Mouse (Mus musculus): ENCODE measurements around the gene Cnot11. TPM values are rescaled to one million over a fixed set of nuclear protein-coding genes. Genes with fewer than 3 reads are reported as not detected.

Gene Cnot11
- polyA plus RNA-seq, 1 experiment from 2014 or later = 15.9 TPM

DNA sequence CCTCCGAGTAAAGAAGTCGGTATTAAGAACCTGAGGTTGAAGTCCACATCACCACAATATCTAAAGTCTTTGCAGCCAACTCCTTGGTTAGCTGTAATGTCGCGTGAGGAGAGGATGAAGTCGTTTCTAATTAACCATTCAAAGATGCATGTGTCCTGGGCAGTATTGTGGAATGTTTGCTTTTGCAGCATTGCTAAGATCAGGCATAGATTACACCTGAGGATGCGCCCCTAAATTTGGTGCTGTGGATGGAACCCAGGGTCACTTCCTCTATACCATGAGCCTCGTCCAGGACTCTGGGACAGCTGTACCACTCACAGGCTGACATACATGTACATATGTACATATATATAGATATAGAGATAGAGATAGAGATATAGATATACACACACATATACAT is 1.9 kb downstream of the Cnot11 start:
- H3K9me3 ChIP-seq (replicated peaks) = no peaks in the 10 kb centered on the region
- peak overlapping the region; percentile 95 for H3K9ac ChIP-seq
- no peak for ATAC-seq
- H3K27ac ChIP-seq = no peak overlapping the region
- H3K27me3 ChIP-seq = no peaks in the 10 kb centered on the region
- WGBS = 40% methylated on average over 7 of the region's 7 CpGs
- peaks cover 37% of the 10 kb centered on the region for H3K36me3 ChIP-seq (ENCODE audit: poor library complexity, severe bottlenecking)
- peak overlapping the region; percentile 85 for H3K4me2 ChIP-seq
- H3K4me3 ChIP-seq = peak overlapping the region; percentile 96
- H3K4me1 ChIP-seq = peaks cover 20% of the 10 kb centered on the region

DNA sequence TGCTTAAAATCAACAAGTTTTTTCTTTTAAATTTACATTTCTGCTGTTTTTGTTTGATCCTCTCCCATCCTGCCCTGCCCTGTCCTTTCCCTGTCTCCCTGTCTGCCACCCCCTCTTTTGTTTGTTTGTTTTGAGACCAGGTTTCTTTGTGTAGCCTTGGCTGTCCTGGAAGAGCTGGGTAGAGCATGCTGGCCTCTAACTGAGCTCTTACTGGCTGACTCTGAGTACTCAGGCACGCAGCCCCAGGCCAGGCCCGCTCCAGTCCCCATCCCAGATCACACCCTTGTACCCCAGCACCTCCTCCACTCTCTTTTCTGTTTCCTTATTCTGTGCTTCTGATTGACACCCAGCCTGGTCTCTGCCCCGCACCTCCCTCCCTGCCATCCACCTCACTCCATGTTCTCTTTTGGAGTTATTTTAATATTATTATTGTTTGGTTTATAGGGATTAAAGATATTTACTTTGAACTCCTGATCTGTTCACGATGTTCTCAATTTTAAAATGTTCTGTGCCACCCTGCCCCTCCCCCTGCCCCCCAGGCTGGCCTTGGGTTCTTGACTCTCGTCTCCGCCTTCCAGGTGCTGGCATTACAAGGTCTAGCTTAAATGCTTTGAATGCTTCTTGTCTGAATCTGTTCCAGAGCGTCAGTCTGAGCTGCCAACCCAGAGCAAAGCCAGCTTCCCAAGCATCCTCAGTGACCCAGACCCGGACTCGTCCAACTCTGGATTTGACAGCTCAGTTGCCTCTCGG is 3.0 kb downstream of the Cnot11 start:
- Histone ChIP-seq H3K4me1 (peaks cover 20% of the 10 kb centered on the region), H3K9me3 (replicated peaks) (no peaks in the 10 kb centered on the region), H3K36me3 (ENCODE audit: poor library complexity, severe bottlenecking) (peaks cover 46% of the 10 kb centered on the region), H3K27ac (no peak overlapping the region), H3K9ac (no peak overlapping the region), H3K27me3 (no peaks in the 10 kb centered on the region), H3K4me2 (peak overlapping the region; percentile 22; the same call in 1 of the 2 replicates), H3K4me3 (no peak overlapping the region)
- WGBS = 90% methylated on average over 10 of the region's 10 CpGs
- no peak for ATAC-seq

DNA sequence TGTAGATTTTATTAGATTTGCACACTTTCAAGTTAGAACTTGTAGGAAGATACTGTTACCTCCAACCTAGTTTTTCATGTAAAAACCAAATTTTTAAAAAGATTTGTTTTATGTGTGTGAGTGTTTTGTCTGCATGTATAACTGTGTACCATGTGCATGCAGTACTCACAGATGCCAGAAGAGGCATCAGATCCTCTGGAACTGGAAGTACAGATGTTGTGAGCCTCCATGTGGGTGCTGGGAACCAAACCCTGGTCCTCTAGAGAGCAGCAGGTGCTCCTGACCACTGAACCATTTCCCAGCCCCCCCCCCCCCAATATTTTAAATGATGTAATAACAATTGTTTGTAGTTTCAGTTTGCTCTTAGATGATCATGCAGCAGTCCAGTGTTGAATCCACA is 5.8 kb downstream of the Cnot11 start:
- H3K4me3 ChIP-seq = no peak overlapping the region
- no peaks in the 10 kb centered on the region for H3K27me3 ChIP-seq
- no peaks in the 10 kb centered on the region for H3K9me3 ChIP-seq (replicated peaks)
- H3K4me1 ChIP-seq = peaks cover 20% of the 10 kb centered on the region
- H3K27ac ChIP-seq = no peak overlapping the region
- H3K4me2 ChIP-seq = no peak overlapping the region
- ATAC-seq = no peak
- H3K9ac ChIP-seq = no peak overlapping the region
- peaks cover 72% of the 10 kb centered on the region for H3K36me3 ChIP-seq (ENCODE audit: poor library complexity, severe bottlenecking)

DNA sequence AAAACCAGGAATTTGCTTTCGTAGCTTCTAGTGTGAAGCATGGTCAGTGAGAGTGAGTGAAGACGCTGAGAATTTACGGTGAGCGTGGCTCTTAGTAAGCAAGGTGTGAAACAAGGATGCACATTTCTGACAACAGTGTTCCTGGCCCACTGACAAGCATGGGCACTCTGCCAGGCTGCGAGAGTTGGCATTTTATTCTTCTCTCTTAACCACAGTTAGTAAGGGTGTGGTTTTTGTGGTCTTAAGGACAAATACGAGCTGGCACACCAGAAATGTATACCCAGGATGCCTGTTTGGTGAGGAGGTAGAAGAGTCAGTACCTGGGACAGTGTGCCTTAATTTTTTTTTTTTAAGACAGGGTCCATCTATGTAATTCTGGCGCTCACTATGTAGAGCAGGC is 10.8 kb downstream of the Cnot11 start:
- Histone ChIP-seq H3K4me2 (no peak overlapping the region), H3K4me3 (no peak overlapping the region), H3K36me3 (ENCODE audit: poor library complexity, severe bottlenecking) (peaks cover 85% of the 10 kb centered on the region), H3K4me1 (no peaks in the 10 kb centered on the region), H3K9me3 (replicated peaks) (no peaks in the 10 kb centered on the region), H3K27me3 (no peaks in the 10 kb centered on the region), H3K27ac (no peak overlapping the region), H3K9ac (no peak overlapping the region)
- no peak for ATAC-seq
- 80% methylated on average over 7 of the region's 7 CpGs for WGBS

DNA sequence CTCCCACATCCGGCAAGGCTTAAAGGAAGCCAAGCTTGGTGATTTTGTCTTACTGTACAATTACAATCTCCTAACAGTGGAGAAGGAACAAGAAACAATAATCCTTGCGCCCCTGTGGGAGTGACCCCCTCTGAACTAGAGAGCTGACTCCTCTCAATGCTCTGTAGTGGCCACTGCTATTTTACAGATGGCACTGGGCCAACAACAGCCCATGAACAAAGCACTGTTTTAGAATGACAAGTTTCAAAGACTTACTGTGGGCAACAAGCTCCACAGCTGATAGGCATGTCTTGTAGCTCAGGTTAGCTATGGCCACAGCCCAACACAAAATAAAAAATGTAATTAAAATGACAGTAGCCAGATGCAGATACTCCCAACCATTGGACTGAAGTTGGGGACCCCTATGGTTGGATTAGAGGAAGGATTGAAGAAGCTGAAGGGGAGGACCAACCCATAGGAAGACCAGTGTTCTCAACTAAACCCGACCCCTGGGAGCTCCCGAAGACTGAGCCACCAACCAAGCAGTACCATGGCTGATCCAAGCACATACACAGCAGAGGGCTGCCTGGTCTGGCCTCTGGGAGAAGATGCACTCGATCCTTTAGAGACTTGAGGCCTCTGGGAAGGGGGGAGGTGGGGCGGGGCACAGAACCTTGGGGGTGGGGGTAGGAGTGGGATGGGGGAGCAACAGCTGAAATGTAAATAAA is 11.5 kb downstream of the Cnot11 start:
- H3K27me3 ChIP-seq = no peaks in the 10 kb centered on the region
- H3K4me3 ChIP-seq = no peak overlapping the region
- no peak overlapping the region for H3K9ac ChIP-seq
- no peaks in the 10 kb centered on the region for H3K4me1 ChIP-seq
- H3K9me3 ChIP-seq (replicated peaks) = no peaks in the 10 kb centered on the region
- no peak for ATAC-seq
- 92% methylated on average over 6 of the region's 6 CpGs for WGBS
- H3K27ac ChIP-seq = no peak overlapping the region
- H3K36me3 ChIP-seq (ENCODE audit: poor library complexity, severe bottlenecking) = peaks cover 81% of the 10 kb centered on the region
- H3K4me2 ChIP-seq = no peak overlapping the region

DNA sequence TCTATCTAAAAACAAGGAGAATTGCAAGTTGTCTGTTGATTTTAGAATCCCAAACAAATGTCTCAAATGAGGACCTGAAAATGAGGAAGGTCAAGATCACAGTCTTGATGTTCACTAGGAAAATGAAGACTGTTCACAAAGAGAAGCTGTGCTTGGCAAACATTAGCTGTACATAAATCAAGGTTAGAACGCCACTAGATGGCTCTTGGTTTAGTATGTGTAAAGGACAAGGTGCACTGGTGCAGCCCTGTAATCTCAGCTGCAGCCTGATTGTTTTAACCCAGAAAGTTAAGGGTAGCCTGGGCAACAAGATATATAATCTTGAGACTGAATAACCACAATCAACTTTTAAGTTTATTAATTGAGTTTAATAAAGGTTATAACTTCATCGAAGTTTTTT is 12.4 kb downstream of the Cnot11 start:
- Histone ChIP-seq H3K4me2 (no peak overlapping the region), H3K9me3 (replicated peaks) (no peaks in the 10 kb centered on the region), H3K27ac (no peak overlapping the region), H3K9ac (no peak overlapping the region), H3K27me3 (no peaks in the 10 kb centered on the region), H3K36me3 (ENCODE audit: poor library complexity, severe bottlenecking) (peaks cover 80% of the 10 kb centered on the region), H3K4me3 (no peak overlapping the region), H3K4me1 (no peaks in the 10 kb centered on the region)
- ATAC-seq = no peak
- WGBS = 79% methylated on average over 2 of the region's 2 CpGs

DNA sequence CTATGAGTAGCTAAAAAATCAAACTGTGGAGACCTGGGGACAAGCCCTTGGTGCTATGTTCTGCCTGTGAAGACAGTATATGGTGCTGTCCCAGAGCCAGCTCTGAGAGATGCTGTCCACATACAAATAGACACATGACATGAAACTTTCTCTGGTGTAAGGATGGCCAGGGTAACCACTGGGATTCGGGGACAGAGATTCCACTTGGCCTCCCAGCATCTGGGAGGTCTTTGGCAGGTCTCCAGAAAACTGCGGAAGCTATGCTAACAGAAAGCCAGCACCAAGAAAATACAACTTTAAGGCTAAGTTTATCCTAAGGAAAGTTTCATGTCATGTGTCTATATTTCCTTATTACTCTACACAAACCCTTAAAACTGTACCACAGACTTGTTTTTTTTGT is 15.0 kb downstream of the Cnot11 start:
- Histone ChIP-seq H3K4me2 (no peak overlapping the region), H3K27me3 (no peaks in the 10 kb centered on the region), H3K36me3 (ENCODE audit: poor library complexity, severe bottlenecking) (peaks cover 66% of the 10 kb centered on the region), H3K4me1 (0 out of 2 replicates have a peak, but pooled peaks cover 3% of the 10 kb centered on the region), H3K9me3 (replicated peaks) (no peaks in the 10 kb centered on the region), H3K9ac (no peak overlapping the region), H3K4me3 (no peak overlapping the region), H3K27ac (no peak overlapping the region)
- no peak for ATAC-seq
- 83% methylated on average over 2 of the region's 2 CpGs for WGBS

DNA sequence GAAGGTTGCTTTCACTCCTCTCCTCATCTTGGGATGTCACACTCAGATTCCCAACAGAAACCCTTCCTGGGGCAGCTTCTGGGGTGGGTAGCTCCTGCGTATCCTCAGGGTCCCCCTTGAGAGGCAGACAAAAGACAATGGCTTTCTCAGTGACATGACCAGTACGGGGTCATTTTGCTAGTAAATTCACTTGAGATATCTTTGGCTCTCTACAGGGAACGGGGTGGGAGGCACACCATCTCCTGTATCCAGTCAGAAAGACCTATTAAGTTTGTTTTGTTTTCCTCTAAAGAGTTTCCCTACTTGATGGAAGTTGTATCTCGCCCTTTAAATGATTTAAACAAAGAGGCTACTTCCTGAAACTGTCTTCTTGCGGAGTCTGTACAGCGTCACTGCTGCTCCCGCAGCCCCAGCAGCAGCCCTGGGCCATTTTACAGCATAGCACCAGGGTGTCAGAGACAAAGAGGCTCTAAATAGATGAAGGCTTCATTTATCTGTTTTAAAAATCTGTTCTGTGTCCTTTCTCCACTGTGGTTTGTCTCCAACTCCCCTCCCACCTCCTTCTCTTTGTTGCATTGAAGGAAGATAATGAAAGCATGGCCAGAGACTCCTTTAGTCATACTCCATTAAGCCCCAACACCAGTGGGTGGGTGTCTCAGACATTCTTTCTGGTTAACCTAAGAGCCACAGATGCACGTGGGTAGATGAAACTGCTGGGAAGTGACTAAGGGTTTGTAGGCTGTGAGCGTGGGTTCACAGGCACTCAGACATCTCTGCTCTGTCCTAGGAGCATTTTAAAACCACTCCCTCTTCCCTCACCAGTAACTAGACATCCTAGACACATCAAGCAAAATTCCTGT is 21.0 kb downstream of the Cnot11 start:
- H3K27me3 ChIP-seq = no peaks in the 10 kb centered on the region
- H3K27ac ChIP-seq = no peak overlapping the region
- WGBS = 65% methylated on average over 9 of the region's 9 CpGs
- no peak overlapping the region for H3K9ac ChIP-seq
- no peak overlapping the region for H3K4me3 ChIP-seq
- H3K4me2 ChIP-seq = no peak overlapping the region
- no peaks in the 10 kb centered on the region for H3K9me3 ChIP-seq (replicated peaks)
- no peak for ATAC-seq
- 0 out of 2 replicates have a peak, but pooled peaks cover 3% of the 10 kb centered on the region for H3K4me1 ChIP-seq
- H3K36me3 ChIP-seq (ENCODE audit: poor library complexity, severe bottlenecking) = peaks cover 63% of the 10 kb centered on the region

DNA sequence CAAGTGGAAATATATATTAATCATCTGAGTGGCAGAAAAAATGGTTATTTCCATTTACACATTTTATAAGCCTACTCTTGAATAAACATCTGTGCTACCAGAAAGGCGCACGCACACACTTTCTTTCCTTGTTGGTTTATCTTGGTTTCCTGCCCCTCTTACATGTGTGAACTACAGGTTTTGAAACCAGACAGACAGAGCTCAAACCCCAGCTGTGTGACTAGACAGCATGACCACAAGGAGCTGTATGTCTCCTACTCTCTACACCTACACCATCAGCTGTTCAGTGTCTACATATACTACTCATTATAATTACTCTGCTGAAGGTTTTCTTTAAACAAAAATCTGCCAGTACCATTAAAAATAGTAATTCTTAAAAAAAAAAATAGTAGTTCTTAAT is 24.2 kb downstream of the Cnot11 start:
- 98% methylated on average over 2 of the region's 2 CpGs for WGBS

DNA sequence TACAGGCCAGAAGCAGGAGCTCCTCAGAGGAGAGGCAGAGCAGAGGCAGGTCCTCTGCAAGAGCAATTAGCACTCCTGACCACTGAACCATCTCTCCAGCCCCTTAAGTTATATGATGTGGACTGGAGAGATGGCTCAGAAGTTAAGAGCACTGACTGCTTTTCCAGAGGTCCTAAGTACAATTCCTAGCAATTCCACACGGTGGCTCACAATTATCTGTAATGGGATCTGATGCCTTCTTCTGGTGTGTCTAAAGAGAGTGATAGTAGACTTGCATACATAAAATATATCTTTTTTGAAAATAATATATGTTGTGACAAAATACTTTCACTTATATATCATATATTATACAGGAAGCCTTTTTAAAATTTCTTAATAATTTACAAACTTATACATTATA is 27.1 kb downstream of the Cnot11 start:
- peaks cover 30% of the 10 kb centered on the region for H3K36me3 ChIP-seq (ENCODE audit: poor library complexity, severe bottlenecking)
- H3K4me3 ChIP-seq = no peak overlapping the region
- H3K4me2 ChIP-seq = no peak overlapping the region
- ATAC-seq = no peak
- WGBS = 78% methylated on average over 1 of the region's 1 CpGs
- no peaks in the 10 kb centered on the region for H3K9me3 ChIP-seq (replicated peaks)
- no peak overlapping the region for H3K27ac ChIP-seq
- H3K9ac ChIP-seq = no peak overlapping the region
- no peaks in the 10 kb centered on the region for H3K27me3 ChIP-seq
- H3K4me1 ChIP-seq = peaks cover under 1% of the 10 kb centered on the region; the same call in 1 of the 2 replicates

More for the DNA sequence above, 24.2 kb downstream of the Cnot11 start:
- ATAC-seq = no peak
- H3K9me3 ChIP-seq (replicated peaks) = no peaks in the 10 kb centered on the region
- no peak overlapping the region for H3K9ac ChIP-seq
- peaks cover 51% of the 10 kb centered on the region for H3K36me3 ChIP-seq (ENCODE audit: poor library complexity, severe bottlenecking)
- H3K27me3 ChIP-seq = no peaks in the 10 kb centered on the region
- no peak overlapping the region for H3K4me3 ChIP-seq
- H3K4me1 ChIP-seq = 0 out of 2 replicates have a peak, but pooled peaks cover 3% of the 10 kb centered on the region
- H3K27ac ChIP-seq = no peak overlapping the region
- no peak overlapping the region for H3K4me2 ChIP-seq

DNA sequence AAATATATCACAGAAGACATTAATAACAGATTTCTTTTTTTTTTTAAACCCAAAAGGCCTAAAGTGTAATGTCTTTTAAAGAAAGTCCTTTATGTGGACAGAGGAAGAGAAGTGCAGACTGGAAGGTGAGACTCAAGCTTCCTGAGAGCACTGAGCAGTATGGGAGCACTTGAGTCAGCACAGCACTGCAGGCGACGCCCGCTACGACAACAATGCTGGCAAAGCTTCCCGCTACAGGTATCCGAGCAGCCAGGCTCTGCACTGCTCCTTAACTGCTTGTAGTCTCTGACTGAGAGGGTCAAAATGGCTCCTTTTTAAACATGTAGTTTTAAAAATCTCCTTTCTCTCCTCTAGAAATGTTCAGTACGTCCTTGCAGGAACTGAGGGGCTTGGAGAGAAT is 28.4 kb downstream of the Cnot11 start:
- H3K9ac ChIP-seq = no peak overlapping the region
- H3K27me3 ChIP-seq = no peaks in the 10 kb centered on the region
- no peak overlapping the region for H3K4me3 ChIP-seq
- 90% methylated on average over 7 of the region's 7 CpGs for WGBS
- H3K4me1 ChIP-seq = peaks cover 10% of the 10 kb centered on the region
- H3K4me2 ChIP-seq = no peak overlapping the region
- peaks cover 21% of the 10 kb centered on the region for H3K36me3 ChIP-seq (ENCODE audit: poor library complexity, severe bottlenecking)
- ATAC-seq = no peak
- no peaks in the 10 kb centered on the region for H3K9me3 ChIP-seq (replicated peaks)
- H3K27ac ChIP-seq = no peak overlapping the region

DNA sequence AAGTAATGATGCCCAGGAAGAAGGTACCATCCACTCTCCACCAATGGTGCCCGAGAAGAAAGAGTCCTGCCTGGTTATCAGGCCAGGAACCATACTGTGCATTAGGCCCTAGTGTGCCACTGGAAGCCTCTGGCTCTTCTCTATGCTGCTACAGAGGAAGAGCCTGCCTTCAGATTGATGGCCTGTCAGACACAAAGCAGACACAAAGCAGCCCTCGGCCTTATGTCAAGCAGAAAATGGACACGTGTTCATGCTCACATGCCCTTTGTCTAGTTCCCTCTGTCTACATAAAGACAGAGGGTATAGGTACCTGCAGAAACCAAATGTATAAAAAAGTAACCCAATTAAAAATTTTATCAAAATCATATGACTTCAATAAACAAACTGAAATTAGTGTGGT is 29.8 kb downstream of the Cnot11 start:
- Histone ChIP-seq H3K27me3 (no peaks in the 10 kb centered on the region), H3K4me2 (no peak overlapping the region), H3K4me1 (peaks cover 16% of the 10 kb centered on the region), H3K9me3 (replicated peaks) (no peaks in the 10 kb centered on the region), H3K9ac (no peak overlapping the region), H3K4me3 (no peak overlapping the region), H3K27ac (no peak overlapping the region), H3K36me3 (ENCODE audit: poor library complexity, severe bottlenecking) (peaks cover 8% of the 10 kb centered on the region)
- no peak for ATAC-seq
- 75% methylated on average over 3 of the region's 3 CpGs for WGBS

All from forebrain, embryonic 13.5 days (tissue).